Mouse (Mus musculus) right cerebral cortex, postnatal 25 days (tissue): ENCODE measurements around the gene Best2.

Experiments
- DNase-seq: peaks from one replicate; pipeline ENCODE4 v3.0.0; 2022

The Best2 gene

DNA sequence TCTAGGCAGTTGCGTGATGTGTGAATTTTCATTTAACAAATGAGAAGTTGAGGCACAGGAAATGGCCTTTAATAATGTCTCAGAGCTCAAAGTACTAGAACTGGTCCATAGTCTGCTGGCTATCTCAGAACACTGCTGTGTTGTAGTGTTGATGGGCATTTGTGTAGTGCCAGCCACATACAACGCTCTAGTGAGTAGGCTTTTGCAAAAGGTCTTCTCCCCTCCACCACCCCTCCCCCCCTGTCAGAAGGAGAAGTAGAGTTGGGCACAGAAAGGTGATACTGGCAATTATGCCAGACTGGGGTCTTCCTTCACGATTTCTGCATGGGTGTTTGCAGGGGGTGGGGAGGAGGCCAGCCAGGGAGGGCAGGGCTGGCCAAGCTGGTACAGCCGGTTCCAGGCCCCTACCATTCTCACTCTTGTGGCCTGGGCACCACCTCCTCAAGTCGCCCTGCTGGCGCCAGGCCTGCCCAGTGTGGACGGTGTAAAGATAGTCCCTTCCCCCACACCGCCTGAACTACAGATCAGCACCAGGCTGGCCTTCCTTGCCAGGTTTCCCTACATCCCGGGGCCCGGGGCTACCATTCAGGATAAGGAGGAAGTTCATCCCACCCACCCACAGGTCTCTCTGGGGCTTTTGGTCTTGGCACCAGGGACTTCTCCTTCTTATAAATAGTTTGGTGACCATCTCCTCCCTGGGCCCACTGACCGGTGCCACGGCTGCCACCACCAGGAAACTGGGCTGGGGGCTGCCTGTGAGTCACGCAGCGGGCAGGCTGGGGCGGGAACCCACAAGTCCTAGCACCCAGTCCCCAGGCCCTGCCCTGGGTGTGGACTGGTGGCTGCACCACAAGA lies 32.5 kb downstream of the Best2 start:
- DNase-seq: no peak

DNA sequence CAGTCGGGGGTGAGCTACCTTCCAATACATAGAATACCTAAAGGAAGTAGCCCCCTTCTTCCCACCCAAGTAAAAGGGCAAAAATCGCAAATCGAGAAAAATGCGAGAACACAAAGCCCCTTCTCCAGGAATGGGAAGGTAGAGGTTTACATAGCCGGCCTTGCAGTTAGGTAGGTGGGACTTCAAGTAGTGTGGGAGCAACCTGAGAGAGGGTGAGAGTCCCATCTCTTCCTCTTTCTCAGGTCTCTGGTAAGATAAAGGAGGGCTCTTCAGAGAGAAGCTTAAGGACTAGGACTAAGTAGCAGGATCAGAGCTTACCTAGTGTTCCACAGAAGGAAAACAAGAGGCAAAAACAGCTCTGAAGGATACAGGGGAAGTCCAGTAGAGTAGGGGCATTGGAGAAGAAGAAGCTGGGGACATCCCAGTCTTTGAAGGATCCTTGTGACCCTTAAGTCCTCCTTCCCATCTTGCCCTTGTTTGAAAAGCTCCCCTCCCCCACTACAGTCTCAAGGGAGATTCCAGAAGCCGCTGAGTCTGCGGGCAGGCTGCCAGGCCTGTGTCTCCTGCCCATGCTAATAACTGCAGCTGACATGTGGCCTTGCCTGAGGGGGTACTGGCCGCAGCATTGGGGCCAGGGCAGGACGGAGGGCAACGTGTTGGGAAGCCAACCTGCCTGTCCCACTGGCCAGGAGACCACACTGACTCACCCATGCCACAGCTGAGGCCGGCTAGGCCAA lies 33.5 kb downstream of the Best2 start:
- no peak for DNase-seq

DNA sequence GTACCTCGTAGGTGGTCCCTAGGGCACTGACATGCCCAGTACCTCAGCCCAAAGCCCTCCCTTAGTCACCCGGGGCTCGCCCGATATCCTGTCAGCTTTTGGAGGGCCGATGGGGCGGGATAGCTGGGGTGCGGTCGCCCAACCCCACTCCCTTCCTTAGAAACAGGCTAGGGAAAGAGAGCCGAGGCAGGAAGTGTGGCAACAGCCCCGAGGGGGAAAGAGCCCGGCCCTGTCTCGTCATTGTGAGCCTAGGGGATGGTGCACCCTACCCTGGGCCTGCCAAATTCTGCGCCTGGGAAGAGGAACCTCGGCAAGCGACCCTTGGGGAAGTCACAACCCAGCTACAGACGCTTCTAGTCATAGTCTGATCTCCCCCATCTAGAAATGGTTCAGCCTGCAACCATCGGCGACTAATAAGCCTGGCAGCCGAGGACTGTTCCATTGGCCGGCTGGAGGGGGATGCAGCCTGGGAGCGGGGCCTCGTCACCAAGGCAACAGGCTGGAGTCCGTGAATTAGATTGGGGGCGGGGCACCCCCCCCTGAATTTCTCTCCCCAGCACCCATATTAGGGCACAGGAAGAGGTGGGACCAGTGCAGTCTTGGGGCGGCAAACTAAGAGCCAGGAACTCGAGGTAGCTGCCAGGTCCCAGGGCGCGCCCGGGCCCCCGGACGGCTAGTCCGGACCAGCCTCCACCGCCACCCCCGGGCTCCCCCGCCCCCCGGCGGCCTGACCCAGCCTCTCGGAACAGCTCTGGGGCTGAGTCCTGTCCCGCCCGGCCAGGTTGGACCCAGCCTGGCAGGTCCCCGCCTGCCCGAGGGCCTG lies 34.5 kb downstream of the Best2 start:
- DNase-seq: peak; percentile 91

DNA sequence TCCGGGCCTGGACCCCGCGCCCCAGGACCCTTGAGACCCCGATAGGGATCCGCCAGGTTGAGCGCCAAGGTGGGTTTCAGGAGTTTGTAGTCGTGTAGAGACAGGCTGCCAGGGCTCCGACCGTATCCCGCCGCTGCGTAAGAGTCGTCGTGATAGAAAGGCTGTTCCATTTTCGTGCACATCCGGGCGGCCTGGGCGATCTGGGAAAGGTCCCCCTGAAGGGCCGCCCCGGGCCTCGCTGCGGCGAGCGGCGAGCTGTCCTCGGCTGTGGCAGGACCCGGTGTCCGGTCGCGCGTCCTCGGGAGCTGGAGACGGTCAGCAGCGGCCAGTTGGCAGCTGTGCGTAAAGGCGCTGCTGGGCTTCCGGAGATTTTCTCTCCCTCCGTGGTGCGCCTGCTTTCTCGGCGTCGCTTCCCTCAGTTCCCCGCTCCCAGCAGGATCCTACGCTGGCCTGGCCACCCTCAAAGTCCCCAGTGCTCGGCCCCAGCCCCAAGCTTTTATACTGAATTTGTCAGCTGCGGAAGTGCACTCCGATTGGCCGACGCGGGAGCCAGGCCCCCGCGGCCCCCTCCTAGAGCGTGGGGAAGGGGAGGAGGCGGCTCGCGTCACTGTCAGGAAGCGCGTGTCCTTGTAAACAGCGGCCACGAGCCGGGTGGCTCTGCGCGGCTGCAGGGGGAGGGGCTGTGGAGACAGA lies 35.9 kb downstream of the Best2 start, which contains the start of gene Junb:
Gene Junb, minus strand, starts transcription at position 471 of the 693 bp plus-strand sequence.
- DNase-seq: peak; percentile 96

DNA sequence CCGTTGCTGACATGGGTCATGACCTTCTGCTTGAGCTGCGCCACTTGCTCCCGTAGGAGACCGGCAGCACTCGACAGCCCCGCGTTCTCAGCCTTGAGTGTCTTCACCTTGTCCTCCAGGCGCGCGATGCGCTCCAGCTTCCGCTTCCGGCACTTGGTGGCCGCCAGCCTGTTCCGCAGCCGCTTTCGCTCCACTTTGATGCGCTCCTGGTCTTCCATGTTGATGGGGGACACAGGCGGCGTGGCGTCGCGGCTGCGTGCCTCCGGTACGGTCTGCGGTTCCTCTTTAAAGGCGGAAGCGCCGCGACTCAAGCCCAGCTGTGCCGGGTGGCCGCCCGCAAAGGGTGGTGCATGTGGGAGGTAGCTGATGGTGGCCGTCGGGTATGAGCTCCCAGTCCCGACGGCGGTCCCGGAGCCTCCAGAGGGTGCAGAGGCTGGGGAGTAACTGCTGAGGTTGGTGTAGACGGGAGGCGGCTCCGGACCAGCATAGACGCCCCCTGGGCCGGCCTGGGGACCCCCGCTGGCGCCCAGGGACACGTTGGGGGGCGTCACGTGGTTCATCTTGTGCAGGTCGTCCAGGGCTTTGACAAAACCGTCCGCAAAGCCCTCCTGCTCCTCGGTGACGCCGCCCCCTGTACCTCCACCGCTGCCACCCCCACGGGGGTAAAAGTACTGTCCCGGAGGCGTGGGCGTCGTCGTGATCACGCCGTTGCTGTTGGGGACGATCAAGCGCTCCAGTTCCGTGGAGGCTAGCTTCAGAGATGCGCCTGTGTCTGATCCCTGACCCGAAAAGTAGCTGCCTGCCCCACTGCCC lies 36.7 kb downstream of the Best2 start:
- DNase-seq: peak; percentile 69

DNA sequence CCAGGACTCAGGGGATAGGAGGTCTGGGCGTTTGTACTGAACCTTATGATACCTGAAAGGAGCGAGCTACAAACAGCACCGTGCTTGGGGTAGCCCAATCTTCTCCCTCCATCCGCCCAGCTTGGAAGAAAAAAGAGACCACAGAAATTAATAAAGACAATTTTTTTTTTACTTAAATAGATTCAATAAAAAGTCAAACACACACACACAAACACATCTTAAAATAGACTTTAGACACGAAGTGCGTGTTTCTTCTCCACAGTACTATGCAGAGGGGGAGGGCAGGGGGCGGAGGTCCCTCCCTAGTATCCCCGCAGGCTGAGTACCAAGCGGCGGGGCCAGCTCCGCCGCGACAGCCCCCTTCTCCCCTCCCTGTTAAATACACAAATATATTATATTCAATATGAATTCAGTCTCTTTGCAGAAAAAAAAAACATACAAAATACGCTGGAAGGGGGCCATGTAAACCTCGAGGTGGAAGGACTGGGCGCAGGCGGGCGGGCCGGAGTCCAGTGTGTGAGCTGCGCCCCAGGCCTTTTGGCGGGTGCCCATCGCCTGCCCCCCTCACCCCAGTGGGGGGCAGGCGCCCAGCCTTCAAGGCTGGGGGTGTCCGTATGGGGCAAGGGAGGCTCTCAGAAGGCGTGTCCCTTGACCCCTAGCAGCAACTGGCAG lies 37.4 kb downstream of the Best2 start:
- DNase-seq: no peak

DNA sequence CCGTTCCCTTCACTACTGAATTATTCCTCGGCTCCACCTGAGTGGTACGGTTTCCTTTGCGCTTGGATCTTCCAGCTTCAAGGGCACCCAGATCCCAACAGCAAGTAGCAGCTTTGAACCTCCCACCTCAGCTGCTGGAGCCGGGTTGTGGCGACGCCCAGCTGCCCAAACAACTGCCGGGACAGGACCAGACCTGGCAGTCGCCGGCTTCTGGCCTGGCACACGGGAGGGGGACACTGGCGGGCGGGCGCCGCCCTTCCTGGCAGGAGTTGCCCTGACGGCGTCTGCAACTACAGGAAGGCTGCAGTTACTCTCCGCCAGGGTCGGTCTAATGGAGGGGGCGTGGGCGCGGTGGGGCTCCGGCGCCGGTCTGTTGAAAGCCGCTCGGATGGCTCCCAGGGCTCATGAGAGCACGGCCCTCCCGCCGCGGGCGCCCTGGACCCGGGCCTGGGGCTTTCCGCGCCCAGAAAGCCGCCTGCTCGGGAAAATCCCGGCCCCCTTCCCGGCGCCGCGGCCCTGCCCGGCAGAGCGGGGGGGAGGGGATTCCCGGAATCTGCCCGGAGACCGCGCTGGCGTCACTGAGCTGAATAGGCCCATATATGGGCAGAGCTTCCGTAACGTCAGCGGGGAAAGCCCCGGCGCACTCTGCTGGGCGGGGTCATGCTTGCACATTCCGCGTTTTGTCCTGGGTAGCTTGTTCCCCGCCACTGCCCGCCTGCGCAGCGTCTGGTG lies 38.1 kb downstream of the Best2 start:
- peak; percentile 96 for DNase-seq

DNA sequence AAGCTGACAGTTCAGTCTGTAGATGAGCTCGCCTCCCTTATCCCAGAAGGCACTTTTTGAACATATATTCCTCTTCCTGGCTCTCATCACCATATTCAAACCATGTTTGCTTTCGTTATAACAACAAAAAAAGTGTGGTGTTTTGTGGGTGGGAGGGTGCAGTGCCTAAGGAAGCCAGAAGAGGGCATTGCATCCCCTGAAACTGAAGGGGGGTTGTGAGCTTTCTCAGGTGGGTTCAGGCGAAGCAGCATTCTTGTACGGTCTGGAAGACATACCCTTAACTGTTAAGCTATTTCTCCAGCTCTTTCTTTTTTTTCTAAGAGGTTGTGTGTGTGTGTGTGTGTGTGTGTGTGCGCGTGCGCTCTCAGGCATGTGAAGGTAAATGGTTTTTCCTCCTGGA lies 38.9 kb downstream of the Best2 start:
- peak; percentile 54 for DNase-seq

DNA sequence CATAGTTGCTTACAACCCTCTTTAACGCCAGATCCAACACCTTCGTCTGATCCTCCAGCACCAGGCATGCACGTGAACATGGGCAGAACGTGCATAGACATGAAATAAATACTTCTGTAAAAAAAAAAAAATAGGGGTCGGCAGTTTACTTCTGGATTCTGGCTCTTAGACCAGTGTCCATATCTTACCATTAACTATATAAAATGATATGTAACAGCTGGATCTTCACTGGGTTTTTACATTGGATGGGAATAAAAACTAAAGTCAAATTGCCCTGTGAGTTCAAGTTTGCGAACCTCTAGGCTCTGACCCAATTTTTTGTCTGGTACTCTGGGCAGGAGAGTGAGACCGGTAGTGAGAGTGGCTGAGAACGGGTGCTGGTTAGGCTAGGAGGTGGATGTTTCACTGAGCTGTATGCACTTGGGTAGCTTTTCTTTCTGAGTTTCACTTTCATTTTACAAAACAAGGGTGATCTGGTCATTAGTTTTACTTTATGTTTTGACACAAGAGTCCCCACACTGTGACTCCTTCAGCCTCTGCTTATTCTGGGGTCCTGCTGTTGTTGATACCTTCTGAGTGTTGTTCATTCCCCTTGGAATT lies 39.7 kb downstream of the Best2 start:
- no peak for DNase-seq

DNA sequence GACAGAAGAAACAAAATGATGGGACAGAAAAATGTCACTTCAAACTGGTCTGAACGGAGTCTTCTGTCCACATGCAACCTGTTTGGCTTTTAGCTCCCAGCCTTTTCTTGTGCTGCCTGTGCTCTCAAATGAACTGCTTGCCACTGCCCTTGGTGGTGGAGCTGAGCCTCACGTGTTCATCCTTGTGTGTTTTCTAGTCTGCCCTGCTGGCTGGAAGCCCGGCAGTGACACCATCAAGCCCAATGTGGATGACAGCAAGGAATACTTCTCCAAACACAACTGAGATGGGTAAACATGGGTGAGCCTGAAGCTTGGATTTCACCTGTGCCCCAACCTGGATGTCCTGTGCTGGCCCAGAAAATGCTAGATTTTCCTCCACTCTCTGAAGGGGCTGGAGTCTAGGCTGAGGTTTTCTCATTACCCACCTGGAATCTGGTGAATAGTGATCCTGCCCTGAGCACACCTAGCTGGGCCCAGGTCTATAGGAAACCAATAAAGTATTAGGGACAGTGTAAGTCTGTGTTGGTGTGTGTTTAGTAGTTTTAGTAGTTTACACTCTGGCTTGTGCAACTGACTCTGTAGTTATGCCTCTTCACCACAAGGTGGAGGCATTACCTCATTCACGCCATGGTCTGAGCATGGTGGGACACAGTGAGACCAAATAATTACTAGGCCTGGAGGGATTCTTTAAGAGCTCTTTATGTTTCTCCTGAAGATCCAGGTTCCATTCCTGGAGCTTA lies 40.4 kb downstream of the Best2 start:
- DNase-seq: peak; percentile 48

DNA sequence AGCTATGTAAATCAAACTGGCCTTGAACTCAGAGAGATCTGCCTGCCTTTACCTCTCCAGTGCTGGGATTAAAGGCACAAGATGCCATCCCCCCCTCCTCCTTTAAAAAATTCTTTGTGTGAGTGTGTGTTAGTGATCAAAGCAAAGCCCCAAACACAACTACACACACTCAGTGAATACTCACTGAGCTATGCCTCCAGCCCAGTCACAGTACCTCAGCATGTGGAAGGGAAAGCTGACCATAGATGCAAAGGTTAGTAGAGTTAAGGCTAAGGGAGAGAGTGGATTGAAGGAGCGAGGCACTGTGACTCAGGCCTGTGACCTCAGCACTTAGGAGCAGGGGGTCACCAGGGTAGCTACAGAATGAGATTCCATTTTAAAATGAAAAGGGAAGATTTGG lies 41.3 kb downstream of the Best2 start:
- DNase-seq: no peak

DNA sequence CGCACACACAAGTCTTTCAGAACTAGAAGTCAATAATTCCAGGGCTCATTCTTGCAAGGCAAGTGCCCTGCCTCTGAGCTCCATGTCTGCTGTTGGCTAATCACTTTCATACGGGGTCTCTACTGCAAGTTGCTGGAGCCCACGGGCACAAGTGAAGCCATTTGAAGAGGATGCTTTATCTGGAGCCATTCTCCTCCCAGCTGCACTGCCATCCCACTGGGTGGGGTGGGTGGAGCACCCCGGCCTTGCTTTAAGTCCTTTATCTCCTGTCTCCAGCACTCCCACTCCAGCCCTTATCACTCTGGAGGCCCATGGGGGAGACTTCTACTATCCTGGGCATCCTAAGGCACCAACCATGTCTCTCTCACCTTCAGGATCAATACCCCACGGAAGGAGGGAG lies 43.4 kb downstream of the Best2 start:
- no peak for DNase-seq

DNA sequence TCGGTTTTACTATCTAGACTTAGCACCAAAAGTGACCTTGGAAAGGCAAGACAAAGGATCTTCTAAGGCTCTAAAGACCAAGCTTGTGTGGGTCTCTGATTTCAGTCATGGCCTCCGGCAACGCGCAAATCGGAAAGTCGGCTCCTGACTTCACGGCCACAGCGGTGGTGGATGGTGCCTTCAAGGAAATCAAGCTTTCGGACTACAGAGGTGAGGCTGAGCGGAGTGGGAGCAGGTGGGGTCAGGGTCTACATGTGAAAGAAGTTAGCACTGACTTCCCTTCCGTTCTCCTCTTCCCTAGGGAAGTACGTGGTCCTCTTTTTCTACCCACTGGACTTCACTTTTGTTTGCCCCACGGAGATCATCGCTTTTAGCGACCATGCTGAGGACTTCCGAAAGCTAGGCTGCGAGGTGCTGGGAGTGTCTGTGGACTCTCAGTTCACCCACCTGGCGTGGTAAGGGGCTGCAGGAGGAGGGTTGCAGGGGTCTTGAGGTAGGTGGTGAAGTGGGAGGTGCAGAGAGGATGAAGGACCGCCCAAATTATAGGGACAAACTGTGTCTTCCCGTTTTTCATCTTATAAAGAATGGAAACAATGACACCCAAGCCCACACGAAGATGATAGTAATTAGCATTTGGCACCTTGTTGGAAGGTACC lies 44.1 kb downstream of the Best2 start:
- no peak for DNase-seq

DNA sequence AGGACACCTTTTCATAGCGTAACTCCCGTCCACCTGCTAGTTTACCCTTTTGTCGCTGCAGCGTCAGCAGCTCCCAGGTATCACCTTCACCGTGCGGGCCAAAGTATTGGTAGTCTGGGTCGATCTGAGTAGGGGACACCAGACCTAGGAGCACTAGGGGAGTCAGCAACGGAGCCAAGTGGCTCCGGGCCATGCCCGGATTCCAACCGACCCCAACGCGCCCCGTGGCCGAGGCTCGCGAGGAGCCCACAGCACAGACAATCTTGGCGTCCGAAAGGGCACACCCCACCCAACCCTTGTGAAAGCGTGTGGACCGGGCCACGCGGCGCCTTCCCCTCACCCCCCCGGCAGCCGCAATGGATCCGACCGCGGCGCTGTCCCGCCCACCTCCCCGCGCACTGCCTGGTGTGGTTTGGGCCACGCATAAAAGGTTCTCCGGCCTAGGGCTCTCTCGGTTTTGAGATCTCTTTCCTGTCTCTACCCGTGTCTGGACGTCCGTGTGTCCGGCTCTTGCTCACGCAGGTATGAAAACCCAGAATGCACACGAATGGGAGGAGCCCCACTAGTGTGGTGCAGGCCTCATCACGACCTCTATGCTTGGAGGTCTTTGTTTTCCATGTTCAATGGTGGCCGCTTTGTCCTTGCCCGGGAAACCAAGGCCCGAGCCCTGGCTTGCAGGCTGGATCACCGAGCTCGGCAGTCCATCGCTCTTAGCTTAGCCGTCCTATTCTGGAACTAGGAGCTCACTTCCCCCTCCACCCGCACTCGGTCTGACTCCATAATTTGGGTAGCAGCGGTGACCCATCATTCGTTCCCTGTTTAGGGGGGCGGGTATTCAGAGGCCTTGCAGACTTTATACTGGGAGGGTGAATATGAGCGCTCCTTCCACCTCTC lies 44.8 kb downstream of the Best2 start, which contains the start of the genes Gm49661, Prdx2 and Rnaseh2a:
Gene Gm49661, minus strand, starts transcription at position 193 of the 894 bp plus-strand sequence.
Gene Prdx2, plus strand, starts transcription at position 347 of the 894 bp plus-strand sequence.
Gene Rnaseh2a, minus strand, starts transcription at position 527 of the 894 bp plus-strand sequence.
- DNase-seq: peak; percentile 75

DNA sequence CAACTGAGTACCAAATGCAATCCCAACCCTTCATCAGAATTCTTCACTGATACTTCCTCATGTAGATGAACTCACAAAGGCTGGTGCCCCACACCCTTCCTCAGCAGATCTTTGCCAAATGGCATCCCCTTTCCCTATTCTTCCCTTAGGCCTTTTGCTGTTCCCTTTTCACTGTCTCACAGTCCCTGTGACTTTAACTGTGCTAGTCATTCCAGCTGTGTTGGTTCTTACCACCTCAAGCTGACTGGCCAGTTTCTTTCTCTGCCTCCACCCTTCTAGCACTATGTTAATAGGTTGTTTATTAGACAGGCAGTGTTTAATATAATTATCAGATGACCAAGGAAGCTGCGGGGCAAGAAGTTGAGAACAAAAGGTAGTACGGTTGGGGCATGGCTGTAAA lies 45.7 kb downstream of the Best2 start:
- no peak for DNase-seq

DNA sequence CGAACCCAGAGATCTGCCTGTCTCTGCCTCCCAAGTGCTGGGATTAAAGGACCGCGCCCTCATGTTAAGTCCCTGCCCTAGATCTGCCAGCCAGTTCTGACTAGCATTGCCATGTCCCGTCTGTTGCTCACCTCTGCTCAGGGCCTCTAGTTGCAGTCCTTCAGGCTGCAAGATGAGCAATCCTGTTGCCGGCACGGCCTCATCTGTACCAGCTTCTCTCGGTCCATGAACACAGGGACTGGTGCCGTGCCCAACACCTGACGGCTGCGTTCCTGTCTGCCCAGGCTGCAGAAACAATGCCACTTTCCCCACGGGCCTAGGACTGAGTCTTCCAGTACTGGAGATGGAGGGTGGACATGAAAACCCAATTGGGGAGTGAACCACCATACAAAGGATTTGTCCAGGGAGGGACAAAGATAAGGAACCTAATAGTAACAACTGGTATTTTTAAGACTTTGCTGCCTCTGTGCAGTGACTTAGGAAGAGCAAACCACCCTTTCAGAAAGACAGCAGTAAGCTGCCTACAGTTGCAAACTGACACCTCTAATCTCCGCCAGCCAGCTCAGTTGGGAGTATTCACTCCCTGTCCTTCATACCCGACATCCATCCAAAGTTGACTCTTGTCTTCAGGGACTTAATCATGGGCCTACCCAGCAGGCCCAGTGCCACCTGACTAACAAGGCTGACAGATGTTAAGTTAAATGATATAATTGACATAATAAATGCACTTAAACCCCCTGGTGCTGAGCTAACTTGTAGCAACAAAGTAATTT lies 46.6 kb downstream of the Best2 start:
- no peak for DNase-seq
